Mouse (Mus musculus): ENCODE measurements around the gene Lztr1.

DNA sequence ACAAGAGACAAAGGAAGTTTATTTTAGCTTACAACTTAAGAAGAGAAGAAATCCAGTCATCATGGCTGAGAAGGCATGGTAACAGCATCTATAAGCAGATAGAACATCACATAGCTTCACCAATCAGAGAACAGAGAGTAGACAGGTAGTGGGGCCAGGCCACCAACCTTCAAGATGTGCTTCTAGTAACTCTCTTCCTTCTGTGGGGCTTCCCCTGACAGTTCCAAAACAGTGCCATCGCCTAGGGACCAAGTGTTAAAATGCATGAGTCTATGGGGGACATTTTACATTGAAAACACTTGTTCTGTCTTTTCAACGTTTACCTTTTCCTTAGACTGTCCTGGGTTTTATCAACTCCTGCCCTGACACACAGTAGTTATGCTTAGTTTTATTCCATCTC lies 45.3 kb upstream of the Lztr1 start:
- TF ChIP-seq EP300 (optimal IDR thresholded peaks at IDR 0.05) (no peak), CTCF (IDR thresholded peaks at IDR 0.05; ENCODE audit: low read depth) (no peak)

All from stomach, postnatal 0 days (tissue).